Mouse (Mus musculus): Measurements from ENCODE around the gene Fn3k. TPM values are rescaled to one million over a fixed set of nuclear protein-coding genes. Genes with fewer than 3 reads are reported as not detected.

Gene Fn3k
- polyA plus RNA-seq (2015; fragmentation: Nextera tagmentation; extraction: Ambion mirVana) = 5.6 and 6.6 TPM in 2 replicates

GRCm38 (mm10) chr11:121434156-121435155, at the start of gene Fn3k:
TSS of gene Fn3k (plus strand) at chr11:121434913.
- H3K36me3 ChIP-seq (ENCODE audit: insufficient read depth, low read length) = 0 out of 2 replicates have a peak, but pooled peaks cover 7% of the 10 kb centered on the region
- peak within 1 kb of the TSS; percentile 35; the same call in 1 of the 2 replicates for H3K9ac ChIP-seq (ENCODE audit: low read depth, low read length)
- H3K4me3 ChIP-seq (replicated peaks; ENCODE audit: low read depth, low read length) = peak within 1 kb of the TSS; percentile 38
- H3K4me1 ChIP-seq (replicated peaks; ENCODE audit: insufficient read depth, low read length) = peaks cover 8% of the 10 kb centered on the region; the same call in 1 of the 2 replicates
- H3K27ac ChIP-seq = peak within 1 kb of the TSS; percentile 27; the same call in 1 of the 2 replicates
- H3K9me3 ChIP-seq (replicated peaks; ENCODE audit: low read length) = no peaks in the 10 kb centered on the region
- no peaks in the 10 kb centered on the region for H3K27me3 ChIP-seq (ENCODE audit: insufficient read depth, low read length)
- H3K4me2 ChIP-seq (ENCODE audit: low read length) = peak within 1 kb of the TSS; percentile 76
- DNase-seq (ENCODE audit: low spot score) (peak; percentile 87), ATAC-seq (replicated peaks; ENCODE audit: low FRiP score, low read depth) (peak; percentile 90; the same call in 1 of the 2 replicates)
- TF ChIP-seq CTCF (IDR thresholded peaks at IDR 0.05; ENCODE audit: low read depth) = no peak
- 5% methylated on average over 30 of the region's 30 CpGs for WGBS

GRCm38 (mm10) chr11:121387750-121388553, 46.8 kb upstream of the Fn3k start, which contains the start of gene Rab40b:
TSS of gene Rab40b (minus strand) at chr11:121388251.
- no peak for TF ChIP-seq CTCF (IDR thresholded peaks at IDR 0.05; ENCODE audit: low read depth)
- no peaks in the 10 kb centered on the region for H3K27me3 ChIP-seq (ENCODE audit: insufficient read depth, low read length)
- DNase-seq (ENCODE audit: low spot score) (peak; percentile 100), ATAC-seq (replicated peaks; ENCODE audit: low FRiP score, low read depth) (peak; percentile 99)
- H3K9me3 ChIP-seq (replicated peaks; ENCODE audit: low read length) = no peaks in the 10 kb centered on the region
- H3K4me1 ChIP-seq (replicated peaks; ENCODE audit: insufficient read depth, low read length) = 0 out of 2 replicates have a peak, but pooled peaks cover 7% of the 10 kb centered on the region
- under 1% methylated on average over 50 of the region's 61 CpGs for WGBS
- peak within 1 kb of the TSS; percentile 50; the same call in 1 of the 2 replicates for H3K27ac ChIP-seq
- H3K4me2 ChIP-seq (ENCODE audit: low read length) = peak within 1 kb of the TSS; percentile 97
- peak within 1 kb of the TSS; percentile 67 for H3K9ac ChIP-seq (ENCODE audit: low read depth, low read length)
- peak within 1 kb of the TSS; percentile 61 for H3K4me3 ChIP-seq (replicated peaks; ENCODE audit: low read depth, low read length)
- H3K36me3 ChIP-seq (ENCODE audit: insufficient read depth, low read length) = no peaks in the 10 kb centered on the region

- ATAC-seq (replicated peaks; ENCODE audit: low FRiP score, low read depth) (peak; percentile 11), DNase-seq (ENCODE audit: low spot score) (no peak)
- H3K9me3 ChIP-seq (replicated peaks; ENCODE audit: low read length) = no peaks in the 10 kb centered on the region
- no peak overlapping the region for H3K4me3 ChIP-seq (replicated peaks; ENCODE audit: low read depth, low read length)
- no peak overlapping the region for H3K27ac ChIP-seq
- 0 out of 2 replicates have a peak, but pooled peaks cover 7% of the 10 kb centered on the region for H3K4me1 ChIP-seq (replicated peaks; ENCODE audit: insufficient read depth, low read length)
- WGBS = 5% methylated on average over 6 of the region's 6 CpGs
- no peak overlapping the region for H3K9ac ChIP-seq (ENCODE audit: low read depth, low read length)
- H3K36me3 ChIP-seq (ENCODE audit: insufficient read depth, low read length) = no peaks in the 10 kb centered on the region
- no peaks in the 10 kb centered on the region for H3K27me3 ChIP-seq (ENCODE audit: insufficient read depth, low read length)
- 0 out of 2 replicates have a peak, but pooled peaks have one; percentile 14 for TF ChIP-seq CTCF (IDR thresholded peaks at IDR 0.05; ENCODE audit: low read depth)
- peak overlapping the region; percentile 97 for H3K4me2 ChIP-seq (ENCODE audit: low read length)
Measured at GRCm38 (mm10) chr11:121388554-121388945, 46.2 kb upstream of the Fn3k start.

- DNase-seq (ENCODE audit: low spot score) (no peak), ATAC-seq (replicated peaks; ENCODE audit: low FRiP score, low read depth) (no peak)
- no peak overlapping the region for H3K27ac ChIP-seq
- 61% methylated on average over 3 of the region's 3 CpGs for WGBS
- no peak overlapping the region for H3K4me2 ChIP-seq (ENCODE audit: low read length)
- no peak overlapping the region for H3K9ac ChIP-seq (ENCODE audit: low read depth, low read length)
- no peaks in the 10 kb centered on the region for H3K9me3 ChIP-seq (replicated peaks; ENCODE audit: low read length)
- TF ChIP-seq CTCF (IDR thresholded peaks at IDR 0.05; ENCODE audit: low read depth) = no peak
- no peak overlapping the region for H3K4me3 ChIP-seq (replicated peaks; ENCODE audit: low read depth, low read length)
- no peaks in the 10 kb centered on the region for H3K27me3 ChIP-seq (ENCODE audit: insufficient read depth, low read length)
- H3K36me3 ChIP-seq (ENCODE audit: insufficient read depth, low read length) = no peaks in the 10 kb centered on the region
- H3K4me1 ChIP-seq (replicated peaks; ENCODE audit: insufficient read depth, low read length) = 0 out of 2 replicates have a peak, but pooled peaks cover 7% of the 10 kb centered on the region
Measured at GRCm38 (mm10) chr11:121390793-121391192, 43.9 kb upstream of the Fn3k start.

- Histone ChIP-seq H3K36me3 (ENCODE audit: insufficient read depth, low read length) (no peaks in the 10 kb centered on the region), H3K4me2 (ENCODE audit: low read length) (no peak overlapping the region), H3K9ac (ENCODE audit: low read depth, low read length) (no peak overlapping the region), H3K27me3 (ENCODE audit: insufficient read depth, low read length) (no peaks in the 10 kb centered on the region), H3K4me3 (replicated peaks; ENCODE audit: low read depth, low read length) (no peak overlapping the region), H3K4me1 (replicated peaks; ENCODE audit: insufficient read depth, low read length) (0 out of 2 replicates have a peak, but pooled peaks cover 2% of the 10 kb centered on the region), H3K9me3 (replicated peaks; ENCODE audit: low read length) (no peaks in the 10 kb centered on the region), H3K27ac (no peak overlapping the region)
- no peak for TF ChIP-seq CTCF (IDR thresholded peaks at IDR 0.05; ENCODE audit: low read depth)
- WGBS = 91% methylated on average over 3 of the region's 3 CpGs
- DNase-seq (ENCODE audit: low spot score) (no peak), ATAC-seq (replicated peaks; ENCODE audit: low FRiP score, low read depth) (no peak)
Measured at GRCm38 (mm10) chr11:121392405-121392804, 42.3 kb upstream of the Fn3k start.

Data from kidney, postnatal 0 days (tissue).